Mouse (Mus musculus) small intestine, adult 2 months (tissue): ENCODE data around the gene Pnpla1.

Source experiments
- CTCF ChIP-seq: fragments of 200-500 bp; IDR thresholded peaks from 2 replicates; pipeline ENCODE4 v1.5.1; 2012; ENCODE audit warnings: low read depth, mild to moderate bottlenecking, control low read depth, inconsistent platforms, low read length, moderate library complexity, mixed read lengths; ENCODE audit not compliant: insufficient replicate concordance, insufficient read length; ENCODE audit errors: extremely low read depth
- POLR2A ChIP-seq: fragments of 200-500 bp; IDR thresholded peaks from 2 replicates; pipeline ENCODE4 v1.6.1; 2012; ENCODE audit warnings: low read depth, mild to moderate bottlenecking, control low read depth, inconsistent platforms, low read length, moderate library complexity

- no peak for TF ChIP-seq CTCF
- no peak for TF ChIP-seq POLR2A
Measured at GRCm38 (mm10) chr17:28843665-28844064, 14.5 kb upstream of the Pnpla1 start.
